Mouse (Mus musculus): Measurements from ENCODE around the gene Olfr1368.
A peak's percentile ranks its signal among the peaks of the same experiment; 100 is the strongest.
"Not testable (repeated sequence)": the region's sequence is repeated elsewhere in the genome, so short reads cannot be mapped to it uniquely, and the experiment has no call there.

The Olfr1368 gene

GRCm38 (mm10) chr13:21167910-21168300 is 22.2 kb upstream of the Olfr1368 start:
- peak; percentile 82 for DNase-seq (ENCODE audit: low read depth, low spot score)

DNA sequence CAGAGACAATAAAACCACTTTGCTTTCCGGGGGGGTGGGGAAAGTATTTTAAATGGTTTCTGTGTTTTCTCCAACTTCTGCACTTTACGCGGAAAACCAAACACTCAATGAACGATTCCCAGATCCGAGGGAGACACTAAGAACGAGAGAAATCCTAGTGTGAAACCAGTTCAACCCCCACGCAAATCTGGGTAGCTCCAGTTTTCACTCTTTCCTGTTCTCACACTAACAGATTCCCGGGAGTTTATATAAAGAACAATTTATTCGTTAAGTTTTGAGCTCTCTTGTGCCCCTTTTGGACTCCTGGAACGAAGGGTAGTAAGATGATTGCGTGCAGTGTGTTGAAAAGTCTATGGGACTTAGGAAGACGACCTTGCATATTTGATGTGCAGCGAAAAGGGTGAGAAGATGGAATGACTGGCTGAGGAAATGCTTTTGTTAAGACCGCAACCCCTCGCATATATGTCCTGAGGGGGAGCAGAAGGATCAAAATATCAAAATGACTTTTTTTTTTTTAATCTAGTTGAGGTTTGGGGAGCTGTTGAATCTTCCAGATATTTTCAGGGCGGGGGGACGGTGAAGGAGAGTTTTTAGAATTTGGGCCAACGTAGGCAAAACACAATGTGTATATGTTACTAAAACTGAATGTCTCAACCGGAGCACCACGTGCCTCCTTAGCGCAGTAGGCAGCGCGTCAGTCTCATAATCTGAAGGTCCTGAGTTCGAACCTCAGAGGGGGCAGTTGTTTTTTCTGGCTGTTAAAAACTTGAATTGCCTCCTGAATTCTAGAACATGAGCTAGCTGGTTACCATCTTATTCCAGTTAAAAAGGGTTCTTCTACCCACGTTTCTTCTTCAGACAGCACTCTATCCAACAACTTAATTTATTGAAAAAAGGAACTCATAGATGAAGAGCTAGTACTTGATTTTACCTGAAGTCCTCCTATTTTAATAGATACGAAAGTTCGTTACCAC is 21.6 kb upstream of the Olfr1368 start:
- peak; percentile 92 for DNase-seq (ENCODE audit: low read depth, low spot score)

DNA sequence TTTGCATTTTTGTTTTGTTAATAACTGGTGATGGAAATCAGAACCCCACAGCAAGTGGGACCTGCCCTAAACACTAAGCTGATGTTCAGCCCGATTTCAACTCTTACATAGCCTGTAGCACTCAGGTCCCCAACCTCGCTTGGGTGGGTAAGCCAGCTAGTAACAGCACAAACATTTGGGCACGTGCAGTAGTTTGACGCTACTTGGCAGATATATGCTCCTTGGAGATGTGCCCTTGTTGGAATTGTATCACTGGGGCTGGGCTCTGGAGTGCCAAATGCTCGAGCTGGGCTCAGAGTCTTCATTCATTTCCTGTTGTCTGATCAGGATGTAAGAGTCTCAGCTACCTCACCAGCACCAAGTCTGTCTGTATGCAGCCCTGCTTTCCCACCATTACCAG is 16.9 kb upstream of the Olfr1368 start:
- DNase-seq (ENCODE audit: low read depth, low spot score): peak; percentile 17

DNA sequence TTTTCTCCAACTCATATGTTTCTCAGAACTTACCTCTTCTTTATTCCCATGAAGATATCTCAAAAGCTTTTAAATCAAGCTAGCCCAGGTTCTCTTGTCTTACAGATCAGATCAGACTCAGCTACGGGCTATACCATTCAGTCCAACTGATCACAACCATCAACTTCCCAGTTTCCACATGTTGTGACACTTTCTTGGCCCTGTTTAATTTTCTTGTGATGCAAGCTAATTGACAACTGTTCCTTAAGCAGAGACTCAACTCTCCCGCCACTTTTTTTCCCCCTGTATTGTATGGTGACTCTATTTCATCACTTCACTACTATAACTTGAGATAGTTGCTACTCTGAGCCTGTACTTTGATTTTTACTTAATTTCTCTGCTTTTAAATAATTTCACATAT is 15.9 kb upstream of the Olfr1368 start:
- DNase-seq (ENCODE audit: low read depth, low spot score): no peak

- DNase-seq (ENCODE audit: low read depth, low spot score): peak; percentile 94
These were observed 15.3 kb upstream of the Olfr1368 start for GRCm38 (mm10) chr13:21160657-21161590.

DNA sequence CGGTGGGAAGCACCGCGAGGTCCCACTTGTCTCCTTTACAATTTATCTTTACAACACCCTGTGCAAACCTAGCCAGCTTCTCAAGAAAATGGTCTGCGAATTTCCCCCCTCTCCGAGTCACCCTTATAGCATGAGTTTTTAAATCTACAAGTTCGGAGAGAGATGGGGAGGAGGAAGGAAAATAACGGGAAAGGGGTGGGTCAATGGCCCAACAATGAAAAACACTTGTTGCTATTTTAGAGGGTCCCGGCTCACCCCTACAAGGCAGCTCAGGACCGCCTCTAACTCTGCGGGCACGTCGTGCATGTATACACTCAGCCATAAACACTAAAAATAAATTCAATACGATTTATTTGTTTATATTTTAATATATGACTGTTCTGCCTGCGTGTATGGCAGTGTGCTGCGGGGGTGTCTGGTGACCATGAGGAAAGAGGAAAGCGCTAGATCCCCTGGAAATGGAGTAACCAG is 14.4 kb upstream of the Olfr1368 start:
- peak; percentile 28 for DNase-seq (ENCODE audit: low read depth, low spot score)

DNA sequence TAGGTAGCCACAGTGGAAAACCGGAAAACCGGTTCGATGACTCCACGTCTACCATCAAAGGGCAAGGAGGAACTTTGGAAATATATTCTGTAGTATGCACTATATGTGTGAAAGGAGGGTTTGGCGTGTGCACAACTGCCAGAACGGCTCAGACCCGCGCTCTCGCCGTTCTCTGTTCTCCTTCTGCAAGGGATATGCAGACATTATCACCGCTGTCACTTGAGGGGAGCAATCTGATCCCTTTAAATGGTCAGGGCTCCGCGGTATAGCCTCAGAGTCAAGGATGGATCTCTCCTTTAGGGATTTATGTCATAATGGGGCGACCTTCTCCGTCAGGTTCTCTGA is 13.8 kb upstream of the Olfr1368 start:
- DNase-seq (ENCODE audit: low read depth, low spot score): peak; percentile 29

DNA sequence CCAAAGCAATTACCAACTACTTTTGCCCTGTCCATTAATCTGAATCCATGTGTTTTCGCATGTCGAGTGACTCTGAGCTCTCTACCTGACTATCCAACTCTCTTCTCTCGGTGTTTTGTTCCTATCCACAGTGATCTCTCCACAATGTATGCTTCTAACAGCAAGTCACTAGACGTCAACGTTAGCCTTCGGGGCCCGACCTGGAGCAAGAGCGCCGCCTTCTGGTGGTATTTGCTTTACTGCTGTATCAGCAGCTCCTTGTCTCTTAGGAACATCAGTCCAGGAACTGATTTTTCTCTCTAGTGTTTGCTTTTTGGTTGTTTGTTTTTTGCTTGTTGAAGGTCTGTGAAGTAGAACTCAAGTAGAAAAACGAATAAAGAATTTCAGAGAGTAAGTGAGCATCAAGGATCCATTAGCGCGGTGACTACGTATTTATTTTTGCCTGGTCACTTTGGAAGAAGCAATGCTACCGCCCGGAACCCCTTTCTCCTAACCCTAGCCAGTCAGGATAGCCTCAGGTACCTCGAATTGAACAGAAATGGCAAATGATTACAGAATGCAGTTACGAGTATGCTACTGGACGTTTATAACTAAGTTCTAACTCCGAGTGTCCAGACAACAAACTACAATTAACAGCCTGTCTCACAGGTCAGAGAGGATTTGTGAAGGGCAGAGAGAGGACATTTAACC is 13.3 kb upstream of the Olfr1368 start:
- DNase-seq (ENCODE audit: low read depth, low spot score): peak; percentile 93

DNA sequence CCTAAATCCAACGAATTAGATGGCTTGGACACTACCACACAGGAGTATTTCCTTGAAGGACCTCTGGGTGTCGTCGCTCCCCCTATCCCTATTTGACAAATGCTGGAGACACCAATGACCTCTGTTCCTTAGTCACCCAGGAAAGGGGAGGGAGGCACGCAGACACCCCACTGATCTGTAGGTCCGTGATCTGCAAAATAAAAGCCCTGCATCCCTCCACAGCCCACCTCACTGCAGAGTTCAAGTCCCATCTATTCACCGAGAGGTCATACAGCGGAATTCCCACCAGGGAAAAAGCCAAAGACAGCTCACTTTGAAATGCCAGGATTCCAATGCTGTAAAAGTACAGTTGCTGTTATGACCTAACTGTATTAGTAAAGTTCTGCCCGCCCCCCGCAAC is 12.4 kb upstream of the Olfr1368 start:
- DNase-seq (ENCODE audit: low read depth, low spot score): no peak

DNA sequence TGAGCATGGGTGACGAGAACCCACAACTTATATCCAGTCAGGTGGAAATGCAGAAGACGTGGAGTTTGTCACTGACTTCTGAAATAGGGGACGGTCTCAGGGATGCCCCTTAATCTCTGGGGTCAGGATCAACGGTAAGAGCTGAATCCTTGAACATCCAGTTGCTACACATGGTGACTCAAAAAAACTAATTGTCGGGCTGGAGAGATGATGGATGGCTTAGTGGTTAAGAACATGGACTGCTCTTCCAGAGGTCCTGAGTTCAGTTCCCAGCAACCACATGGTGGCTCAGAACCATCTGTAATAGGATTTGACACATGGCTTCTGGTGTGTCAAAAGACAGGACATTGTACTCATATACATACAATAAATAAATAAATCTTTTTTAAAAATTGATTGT is 10.2 kb upstream of the Olfr1368 start:
- DNase-seq (ENCODE audit: low read depth, low spot score): no peak

GRCm38 (mm10) chr13:21142421-21142820 is 3.2 kb downstream of the Olfr1368 start:
- DNase-seq (ENCODE audit: low read depth, low spot score): no peak

GRCm38 (mm10) chr13:21129339-21129738 is 16.3 kb downstream of the Olfr1368 start, which contains the start of gene Olfr263:
TSS of gene Olfr263 (plus strand) at chr13:21129639.
- DNase-seq (ENCODE audit: low read depth, low spot score): not testable (repeated sequence)

DNA sequence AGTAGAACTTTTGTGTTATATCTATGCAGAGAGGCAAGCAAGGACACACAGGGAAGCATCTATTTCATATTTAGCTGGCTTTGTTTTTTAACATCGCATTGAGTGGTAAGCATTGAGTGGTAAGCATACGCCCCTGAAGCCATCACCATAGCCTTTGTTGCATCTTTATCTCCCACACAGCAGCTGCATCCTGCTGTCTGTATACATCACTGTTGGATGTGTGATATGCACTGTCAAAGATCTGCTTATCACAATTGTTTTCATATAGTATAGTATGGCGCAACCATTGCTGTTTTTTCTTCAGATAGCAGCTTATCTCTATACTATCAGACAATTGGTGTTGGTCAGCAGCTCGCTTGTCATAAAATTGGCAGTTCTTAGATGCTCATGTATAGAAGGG is 31.5 kb downstream of the Olfr1368 start:
- DNase-seq (ENCODE audit: low read depth, low spot score): no peak

DNA sequence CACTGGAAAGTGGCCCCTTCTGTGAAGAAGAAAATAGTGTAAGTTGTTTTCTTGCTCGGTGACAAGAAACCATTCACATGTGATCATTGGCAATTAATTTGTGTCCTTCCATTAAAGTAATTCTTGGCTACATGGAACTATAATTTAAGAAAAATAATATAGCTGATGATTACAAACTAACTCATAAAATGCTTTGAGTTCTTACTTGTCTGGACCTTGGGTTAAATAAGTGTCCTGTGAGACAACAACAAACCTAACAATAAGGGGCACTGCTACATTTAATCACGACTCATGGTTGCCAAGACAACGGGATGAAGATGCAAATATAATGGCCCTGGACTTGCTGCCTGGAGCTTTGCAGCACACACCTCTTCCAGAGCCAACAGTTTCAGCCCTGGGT is 34.5 kb downstream of the Olfr1368 start, which contains the start of gene Olfr1369-ps1:
Olfr1369-ps1 (plus strand) TSS at position 301 of the 400 bp plus-strand sequence.
- DNase-seq (ENCODE audit: low read depth, low spot score): not testable (repeated sequence)

DNA sequence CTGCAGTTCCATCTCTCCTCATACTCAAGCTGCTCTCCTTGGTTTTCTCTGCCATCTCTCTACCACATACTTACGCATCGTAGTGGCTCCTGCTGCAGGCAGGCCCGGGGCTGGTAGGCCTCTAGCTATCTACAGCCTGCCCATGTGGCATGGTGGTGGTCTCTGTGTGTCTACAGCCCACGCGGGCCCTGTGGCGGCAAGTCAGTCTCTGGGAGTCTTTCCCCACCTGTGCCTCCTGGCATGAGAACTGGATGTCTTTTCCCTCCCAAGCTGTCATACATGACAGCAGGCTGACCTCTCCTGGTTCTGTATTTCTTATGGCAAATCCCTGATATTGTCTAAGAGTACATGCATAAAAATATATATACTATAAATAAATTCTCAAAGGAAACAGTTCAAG is 35.2 kb downstream of the Olfr1368 start:
- no peak for DNase-seq (ENCODE audit: low read depth, low spot score)

- DNase-seq (ENCODE audit: low read depth, low spot score): no peak
These were observed 35.9 kb downstream of the Olfr1368 start for GRCm38 (mm10) chr13:21109759-21110158.

Data from 3T3-L1 (cell line).